Mouse (Mus musculus) pancreas, adult 10 weeks (tissue): ENCODE measurements around the gene Gm3033. TPM values are rescaled to one million over a fixed set of nuclear protein-coding genes. Genes with fewer than 3 reads are reported as not detected.

ENCODE experiments used
- polyA plus RNA-seq: library from polyadenylated mRNA; stranded (reverse); fragments of 350-450 nt; fragmentation: Illumina TruSeq; extraction: RNeasy Lipid Tissue Mini Kit (QIAGEN cat#74804); gene quantifications from one replicate; pipeline ENCODE4 v1.2.3, GENCODE M21; 2015; ENCODE audit warnings: low read depth, low replicate concordance; ENCODE audit not compliant: insufficient read depth

Gene Gm3033
- polyA plus RNA-seq = not detected

GRCm38 (mm10) chr14:3845945-3846344, at the start of gene Gm3033:
Gene Gm3033 (plus strand): TSS chr14:3846245.

DNA sequence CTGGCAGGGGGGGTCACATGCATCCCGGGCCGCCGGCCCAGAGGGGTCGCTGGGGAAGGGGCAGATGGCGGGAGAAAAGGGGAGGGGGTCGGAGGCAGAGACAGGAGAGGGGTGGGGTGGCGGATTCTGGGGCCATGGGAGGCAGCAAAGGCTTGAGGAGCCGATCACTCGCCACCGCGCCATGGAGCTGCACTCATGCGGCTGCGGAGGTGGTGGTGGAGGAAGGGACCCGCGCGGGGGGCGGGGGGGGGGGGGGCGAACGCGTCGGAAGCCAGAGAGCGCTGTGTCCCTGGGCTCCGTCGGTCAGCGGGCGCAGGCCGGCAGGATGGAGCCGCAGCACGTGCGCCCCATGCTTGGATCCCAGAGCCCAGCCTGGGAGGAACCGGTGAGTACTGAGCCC, 36.3 kb upstream of the Gm3033 start, which contains the start of gene Gm3002:
Gene Gm3002 (plus strand): TSS at position 301 of the 400 bp plus-strand sequence.

DNA sequence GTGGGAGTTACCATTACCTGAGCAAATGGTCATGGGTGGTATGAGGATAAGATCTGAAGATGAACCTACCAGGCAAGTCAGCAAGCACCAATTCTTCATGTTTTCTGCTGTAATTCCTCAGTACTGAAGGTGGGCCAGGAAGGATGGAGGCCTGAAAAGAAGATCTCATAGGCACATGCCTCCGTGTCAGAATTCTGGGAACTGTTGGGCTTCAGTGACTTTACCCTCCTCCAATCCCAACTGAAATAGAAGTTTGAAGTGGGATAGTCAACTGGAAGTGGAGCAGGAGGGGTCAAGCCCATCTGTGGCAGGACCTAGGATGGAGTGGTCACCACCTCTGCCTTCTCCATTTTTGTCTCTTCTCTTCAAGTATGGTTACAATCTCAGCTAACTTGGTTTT, 37.8 kb downstream of the Gm3033 start, which contains the start of gene Gm2916:
Gene Gm2916 (plus strand): TSS at position 301 of the 400 bp plus-strand sequence.

Other genes starting within 250 kb of the Gm3033 start
- not detected for gene Gm3012, start 211.7 kb upstream of the Gm3033 start, polyA plus RNA-seq
- not detected for gene Gm3020, start 194.2 kb upstream of the Gm3033 start, polyA plus RNA-seq
- gene Gm3043, start 157.5 kb upstream of the Gm3033 start, polyA plus RNA-seq = not detected
- not detected for gene Gm3002, start 36.2 kb upstream of the Gm3033 start, polyA plus RNA-seq
- gene Gm2916, start 37.9 kb downstream of the Gm3033 start, polyA plus RNA-seq = not detected
- gene Gm3029, start 85.5 kb downstream of the Gm3033 start, polyA plus RNA-seq = not detected
- not detected for gene Gm3095, start 117.3 kb downstream of the Gm3033 start, polyA plus RNA-seq
- gene Gm3099, start 152.1 kb downstream of the Gm3033 start, polyA plus RNA-seq = not detected
- gene Gm5796, start 177.7 kb downstream of the Gm3033 start, polyA plus RNA-seq = not detected
- gene Gm3115, start 237.9 kb downstream of the Gm3033 start, polyA plus RNA-seq = not detected